Mouse (Mus musculus): ENCODE measurements at regions not wholly inside any gene's neighbourhood (a gene's known extent, or its start where the extent isn't known, plus 50 kb on each side); places are given as distances from the start of the nearest gene placed in this dataset.

GRCm38 (mm10) chr14:46225851-46226608, 153.2 kb upstream of the Gm15217 start:
- no peaks in the 10 kb centered on the region for H3K36me3 ChIP-seq
- no peaks in the 10 kb centered on the region for H3K27me3 ChIP-seq (ENCODE audit: insufficient read depth, poor library complexity, severe bottlenecking)
- H3K4me3 ChIP-seq: no peak overlapping the region
- DNase-seq (ENCODE audit: low spot score): no peak
- H3K4me1 ChIP-seq (replicated peaks): no peaks in the 10 kb centered on the region; the same call in 1 of the 2 replicates
- WGBS: 78% methylated on average over 6 of the region's 6 CpGs
- H3K27ac ChIP-seq: no peak overlapping the region
- no peaks in the 10 kb centered on the region for H3K9me3 ChIP-seq

GRCm38 (mm10) chr14:46234040-46234439, 145.2 kb upstream of the Gm15217 start:
- H3K27me3 ChIP-seq (ENCODE audit: insufficient read depth, poor library complexity, severe bottlenecking): no peaks in the 10 kb centered on the region
- no peak overlapping the region for H3K27ac ChIP-seq
- 55% methylated on average over 3 of the region's 3 CpGs for WGBS
- no peak for DNase-seq (ENCODE audit: low spot score)
- no peaks in the 10 kb centered on the region for H3K36me3 ChIP-seq
- H3K4me1 ChIP-seq (replicated peaks): 0 out of 2 replicates have a peak, but pooled peaks cover 4% of the 10 kb centered on the region
- no peaks in the 10 kb centered on the region for H3K9me3 ChIP-seq
- no peak overlapping the region for H3K4me3 ChIP-seq

- no peaks in the 10 kb centered on the region for H3K9me3 ChIP-seq
- no peaks in the 10 kb centered on the region for H3K27me3 ChIP-seq (ENCODE audit: insufficient read depth, poor library complexity, severe bottlenecking)
- H3K27ac ChIP-seq: no peak overlapping the region
- WGBS: 93% methylated on average over 8 of the region's 8 CpGs
- H3K36me3 ChIP-seq: no peaks in the 10 kb centered on the region
- H3K4me3 ChIP-seq: no peak overlapping the region
- 0 out of 2 replicates have a peak, but pooled peaks cover 4% of the 10 kb centered on the region for H3K4me1 ChIP-seq (replicated peaks)
- no peak for DNase-seq (ENCODE audit: low spot score)
These were observed 144.4 kb upstream of the Gm15217 start for GRCm38 (mm10) chr14:46234835-46235234.

- Histone ChIP-seq H3K27ac (no peak overlapping the region), H3K4me1 (replicated peaks) (no peaks in the 10 kb centered on the region), H3K4me3 (no peak overlapping the region), H3K36me3 (no peaks in the 10 kb centered on the region), H3K27me3 (ENCODE audit: insufficient read depth, poor library complexity, severe bottlenecking) (no peaks in the 10 kb centered on the region), H3K9me3 (no peaks in the 10 kb centered on the region)
- no peak for DNase-seq (ENCODE audit: low spot score)
- 92% methylated on average over 15 of the region's 15 CpGs for WGBS
These were observed 139.0 kb upstream of the Gm15217 start for GRCm38 (mm10) chr14:46240046-46240800.

- DNase-seq (ENCODE audit: low spot score): no peak
- Histone ChIP-seq H3K27me3 (ENCODE audit: insufficient read depth, poor library complexity, severe bottlenecking) (no peaks in the 10 kb centered on the region), H3K27ac (no peak overlapping the region), H3K36me3 (no peaks in the 10 kb centered on the region), H3K9me3 (no peaks in the 10 kb centered on the region), H3K4me1 (replicated peaks) (no peaks in the 10 kb centered on the region), H3K4me3 (no peak overlapping the region)
- 96% methylated on average over 2 of the region's 2 CpGs for WGBS
These were observed 138.3 kb upstream of the Gm15217 start for GRCm38 (mm10) chr14:46240896-46241295.

- Histone ChIP-seq H3K27me3 (ENCODE audit: insufficient read depth, poor library complexity, severe bottlenecking) (no peaks in the 10 kb centered on the region), H3K4me1 (replicated peaks) (no peaks in the 10 kb centered on the region), H3K4me3 (no peak overlapping the region), H3K27ac (no peak overlapping the region), H3K36me3 (no peaks in the 10 kb centered on the region), H3K9me3 (no peaks in the 10 kb centered on the region)
- no peak for DNase-seq (ENCODE audit: low spot score)
- 74% methylated on average over 16 of the region's 16 CpGs for WGBS
These were observed 131.4 kb upstream of the Gm15217 start for GRCm38 (mm10) chr14:46247491-46248484.

GRCm38 (mm10) chr14:46249141-46249540, 130.1 kb upstream of the Gm15217 start:
- H3K36me3 ChIP-seq: no peaks in the 10 kb centered on the region
- 65% methylated on average over 3 of the region's 3 CpGs for WGBS
- H3K27ac ChIP-seq: no peak overlapping the region
- H3K9me3 ChIP-seq: no peaks in the 10 kb centered on the region
- H3K4me1 ChIP-seq (replicated peaks): no peaks in the 10 kb centered on the region
- H3K4me3 ChIP-seq: no peak overlapping the region
- H3K27me3 ChIP-seq (ENCODE audit: insufficient read depth, poor library complexity, severe bottlenecking): no peaks in the 10 kb centered on the region
- no peak for DNase-seq (ENCODE audit: low spot score)

GRCm38 (mm10) chr14:46255261-46255660, 124.0 kb upstream of the Gm15217 start:
- H3K9me3 ChIP-seq: no peaks in the 10 kb centered on the region
- peaks cover 10% of the 10 kb centered on the region for H3K4me1 ChIP-seq (replicated peaks)
- no peaks in the 10 kb centered on the region for H3K36me3 ChIP-seq
- DNase-seq (ENCODE audit: low spot score): no peak
- no peaks in the 10 kb centered on the region for H3K27me3 ChIP-seq (ENCODE audit: insufficient read depth, poor library complexity, severe bottlenecking)
- WGBS: 79% methylated on average over 3 of the region's 3 CpGs
- no peak overlapping the region for H3K4me3 ChIP-seq
- no peak overlapping the region for H3K27ac ChIP-seq

GRCm38 (mm10) chr14:46256336-46256735, 122.9 kb upstream of the Gm15217 start:
- Histone ChIP-seq H3K9me3 (no peaks in the 10 kb centered on the region), H3K27me3 (ENCODE audit: insufficient read depth, poor library complexity, severe bottlenecking) (no peaks in the 10 kb centered on the region), H3K27ac (no peak overlapping the region), H3K4me1 (replicated peaks) (peaks cover 10% of the 10 kb centered on the region), H3K36me3 (no peaks in the 10 kb centered on the region), H3K4me3 (no peak overlapping the region)
- no peak for DNase-seq (ENCODE audit: low spot score)
- WGBS: 11% methylated on average over 1 of the region's 1 CpGs

- DNase-seq (ENCODE audit: low spot score): no peak
- peaks cover 10% of the 10 kb centered on the region for H3K4me1 ChIP-seq (replicated peaks)
- 84% methylated on average over 4 of the region's 4 CpGs for WGBS
These were observed 121.9 kb upstream of the Gm15217 start for GRCm38 (mm10) chr14:46257311-46257710.

GRCm38 (mm10) chr14:46258551-46258950, 120.7 kb upstream of the Gm15217 start:
- no peaks in the 10 kb centered on the region for H3K36me3 ChIP-seq
- H3K9me3 ChIP-seq: no peaks in the 10 kb centered on the region
- DNase-seq (ENCODE audit: low spot score): no peak
- H3K27ac ChIP-seq: no peak overlapping the region
- peaks cover 10% of the 10 kb centered on the region for H3K4me1 ChIP-seq (replicated peaks)
- H3K4me3 ChIP-seq: no peak overlapping the region
- 82% methylated on average over 7 of the region's 7 CpGs for WGBS
- H3K27me3 ChIP-seq (ENCODE audit: insufficient read depth, poor library complexity, severe bottlenecking): no peaks in the 10 kb centered on the region

More at GRCm38 (mm10) chr14:46257311-46257710, 121.9 kb upstream of the Gm15217 start:
- no peaks in the 10 kb centered on the region for H3K9me3 ChIP-seq
- H3K4me3 ChIP-seq: no peak overlapping the region
- no peaks in the 10 kb centered on the region for H3K27me3 ChIP-seq (ENCODE audit: insufficient read depth, poor library complexity, severe bottlenecking)
- no peak overlapping the region for H3K27ac ChIP-seq
- no peaks in the 10 kb centered on the region for H3K36me3 ChIP-seq

GRCm38 (mm10) chr14:46260291-46260980, 118.8 kb upstream of the Gm15217 start:
- Histone ChIP-seq H3K9me3 (no peaks in the 10 kb centered on the region), H3K4me1 (replicated peaks) (peaks cover 10% of the 10 kb centered on the region), H3K27me3 (ENCODE audit: insufficient read depth, poor library complexity, severe bottlenecking) (no peaks in the 10 kb centered on the region), H3K4me3 (no peak overlapping the region), H3K36me3 (no peaks in the 10 kb centered on the region), H3K27ac (no peak overlapping the region)
- no peak for DNase-seq (ENCODE audit: low spot score)
- whole genome bisulfite sequencing: 80% methylated on average over 4 of the region's 4 CpGs

All from hindbrain, embryonic 10.5 days (tissue).